Mouse (Mus musculus) lung, postnatal 36 days (tissue): ENCODE data around the gene Tnfaip6.
"Not testable (repeated sequence)": the region's sequence is repeated elsewhere in the genome, so short reads cannot be mapped to it uniquely, and the experiment has no call there.

ENCODE experiments used
- DNase-seq: peaks from one replicate; pipeline ENCODE4 v3.0.0; 2022; ENCODE audit warnings: mixed read lengths

Gene Tnfaip6

GRCm38 (mm10) chr2:52037882-52038281 is at the start of gene Tnfaip6:
Gene Tnfaip6, plus strand, starts transcription at chr2:52038009.
- peak; percentile 82 for DNase-seq

DNA sequence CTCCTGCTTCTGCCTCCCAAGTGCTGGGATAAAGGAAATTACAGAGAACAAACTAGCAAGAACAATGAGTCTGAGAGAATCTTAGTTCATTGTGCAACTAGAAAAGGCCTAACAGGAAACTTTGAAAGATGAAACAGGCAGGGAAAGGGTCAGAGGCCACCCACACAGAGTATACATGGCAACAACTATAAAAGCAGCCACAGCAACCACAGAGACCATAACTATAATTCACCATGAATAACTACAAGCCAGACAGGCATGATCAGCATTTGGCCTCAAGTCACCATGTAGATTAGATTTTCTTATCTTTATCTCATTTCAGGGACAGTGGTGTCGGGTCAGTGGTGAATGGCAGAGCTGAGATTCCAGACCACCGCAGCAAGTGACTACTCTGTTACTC is 48.2 kb upstream of the Tnfaip6 start:
- DNase-seq = no peak

- peak; percentile 16 for DNase-seq
Measured at GRCm38 (mm10) chr2:51991447-51991846, 46.4 kb upstream of the Tnfaip6 start.

GRCm38 (mm10) chr2:51999996-52000395 is 37.8 kb upstream of the Tnfaip6 start:
- no peak for DNase-seq

DNA sequence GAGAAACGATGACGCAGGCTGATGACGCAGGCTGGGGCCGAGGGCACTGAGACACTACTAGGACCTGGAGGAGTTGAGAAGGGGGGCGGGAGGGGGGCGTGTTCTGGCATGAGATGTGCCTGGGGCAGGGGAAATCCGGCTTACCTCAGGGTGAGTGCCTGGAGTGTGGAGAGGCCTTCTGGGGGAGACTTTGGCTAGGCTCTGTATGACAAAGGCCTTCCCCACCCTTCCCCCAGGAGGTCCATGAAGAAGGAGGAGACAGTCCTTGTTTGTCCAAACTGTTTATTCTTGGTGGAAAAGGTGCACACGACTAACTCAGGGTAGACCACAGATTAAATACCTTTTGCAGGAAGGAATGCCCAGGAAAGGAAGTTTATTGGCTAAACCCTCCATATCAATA is 36.3 kb upstream of the Tnfaip6 start:
- no peak for DNase-seq

- DNase-seq = not testable (repeated sequence)
Measured at GRCm38 (mm10) chr2:52002299-52002698, 35.5 kb upstream of the Tnfaip6 start.

- DNase-seq = peak; percentile 15
Measured at GRCm38 (mm10) chr2:52006380-52006779, 31.4 kb upstream of the Tnfaip6 start.

DNA sequence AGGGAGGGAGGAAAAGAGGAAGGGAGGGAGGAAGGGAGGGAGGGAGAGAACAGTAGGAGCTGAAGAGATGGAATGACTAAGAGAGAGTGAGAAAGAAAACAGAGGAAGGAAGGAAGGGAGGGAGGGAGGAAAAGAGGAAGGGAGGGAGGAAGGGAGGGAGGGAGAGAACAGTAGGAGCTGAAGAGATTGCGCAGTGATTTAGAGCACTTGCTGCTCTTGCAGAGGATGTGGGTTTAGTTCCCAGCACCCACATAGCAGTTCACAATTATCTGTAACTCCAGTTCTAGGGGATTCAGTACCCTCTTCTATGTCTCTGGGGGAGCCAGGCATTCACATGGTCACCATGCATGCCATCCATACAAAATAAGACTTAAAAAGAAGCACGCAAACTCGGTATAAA is 26.0 kb upstream of the Tnfaip6 start:
- DNase-seq = not testable (repeated sequence)

GRCm38 (mm10) chr2:52013306-52013820 is 24.4 kb upstream of the Tnfaip6 start:
- DNase-seq = no peak

DNA sequence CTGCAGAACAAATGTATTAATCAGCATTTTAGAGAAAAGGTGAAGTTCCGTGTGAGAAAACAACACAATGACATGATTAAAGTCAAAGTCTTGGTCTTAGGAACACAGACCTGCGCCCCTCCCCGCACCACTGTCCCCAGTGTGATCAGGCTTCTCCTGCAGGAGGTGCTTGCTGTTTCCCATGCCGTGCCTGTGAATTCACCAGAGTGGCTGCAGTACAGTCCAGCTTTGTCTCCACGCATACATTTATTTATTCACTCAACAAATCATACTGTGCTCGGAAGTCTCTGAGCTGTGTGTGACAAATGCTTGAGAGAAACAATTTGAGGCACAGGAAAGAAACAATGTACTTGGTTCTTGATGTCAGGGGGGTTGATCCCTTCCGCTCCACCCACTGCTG is 21.4 kb upstream of the Tnfaip6 start:
- DNase-seq = no peak

GRCm38 (mm10) chr2:52027061-52027460 is 10.7 kb upstream of the Tnfaip6 start:
- no peak for DNase-seq

DNA sequence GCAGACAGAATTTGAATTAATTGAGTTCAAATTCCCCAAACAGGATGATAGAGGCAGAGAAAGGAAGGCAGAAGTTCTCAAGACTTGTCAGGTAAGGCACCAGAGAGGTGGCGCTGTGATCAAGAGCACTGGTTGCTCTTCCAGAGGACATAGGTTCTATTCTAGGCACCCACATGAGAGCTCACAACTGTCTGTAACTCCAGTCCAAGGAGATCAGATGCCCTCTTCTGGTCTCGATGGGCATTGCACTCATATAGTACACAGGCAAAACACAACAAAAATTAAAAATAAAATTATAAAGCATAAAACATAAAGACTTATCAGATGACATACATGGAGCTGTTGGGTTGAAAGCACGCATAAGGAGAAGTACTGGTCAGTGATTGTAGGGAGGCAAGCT is 8.4 kb upstream of the Tnfaip6 start:
- DNase-seq = peak; percentile 17

- peak; percentile 21 for DNase-seq
Measured at GRCm38 (mm10) chr2:52031491-52031890, 6.3 kb upstream of the Tnfaip6 start.

GRCm38 (mm10) chr2:52034601-52035000 is 3.2 kb upstream of the Tnfaip6 start:
- no peak for DNase-seq

- DNase-seq = no peak
Measured at GRCm38 (mm10) chr2:52035144-52035543, 2.7 kb upstream of the Tnfaip6 start.

DNA sequence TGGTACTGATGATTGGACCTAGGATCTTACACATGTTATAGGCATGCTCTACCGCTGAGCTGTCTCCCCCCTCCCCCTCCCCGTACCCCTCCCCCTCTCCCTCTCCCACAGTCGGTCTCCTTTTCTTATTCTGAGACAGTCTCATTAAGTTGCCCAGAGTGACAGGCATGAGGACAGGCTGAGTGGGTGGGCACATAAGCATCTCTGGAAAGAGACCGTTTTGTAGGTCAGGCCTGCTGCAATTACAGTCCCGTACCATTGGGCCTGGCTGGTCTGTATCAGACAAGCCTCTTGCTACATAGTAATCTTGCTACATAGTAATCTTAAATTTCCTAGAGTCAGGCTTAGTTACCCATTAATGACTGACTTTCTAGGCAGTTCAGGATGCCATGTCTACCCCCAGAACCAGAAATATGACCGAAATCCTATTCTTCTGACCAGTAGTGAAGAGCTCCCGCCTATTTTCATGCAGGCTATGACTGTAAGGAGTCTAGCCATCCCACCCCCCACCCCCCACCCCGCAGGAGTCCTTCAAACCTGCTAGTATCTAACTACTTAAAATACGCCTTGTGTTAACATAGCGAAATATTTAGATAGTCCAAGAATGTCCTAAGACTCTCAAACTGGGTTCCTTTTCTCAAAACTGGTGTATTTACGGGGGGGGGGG is 747 bp upstream of the Tnfaip6 start:
- DNase-seq = no peak

DNA sequence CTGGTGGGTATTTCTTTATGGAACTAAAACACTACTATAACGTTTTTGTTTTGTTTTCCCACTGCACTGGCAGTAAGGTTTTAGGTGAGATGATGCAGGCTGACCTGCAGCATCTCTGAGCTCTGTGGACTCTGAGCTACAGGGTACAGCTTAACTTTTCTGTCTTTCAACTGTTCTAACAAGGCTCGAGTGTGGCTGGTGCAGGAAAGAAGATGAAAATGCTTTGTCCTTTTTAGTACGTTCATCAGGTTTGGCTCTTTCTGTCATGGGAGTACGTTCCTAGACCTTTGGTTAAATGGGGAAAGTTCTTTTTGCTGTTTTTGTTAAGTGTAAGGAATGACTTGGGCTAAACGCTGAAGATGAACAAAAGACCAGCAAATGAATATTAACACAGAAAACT is 749 bp downstream of the Tnfaip6 start:
- no peak for DNase-seq

DNA sequence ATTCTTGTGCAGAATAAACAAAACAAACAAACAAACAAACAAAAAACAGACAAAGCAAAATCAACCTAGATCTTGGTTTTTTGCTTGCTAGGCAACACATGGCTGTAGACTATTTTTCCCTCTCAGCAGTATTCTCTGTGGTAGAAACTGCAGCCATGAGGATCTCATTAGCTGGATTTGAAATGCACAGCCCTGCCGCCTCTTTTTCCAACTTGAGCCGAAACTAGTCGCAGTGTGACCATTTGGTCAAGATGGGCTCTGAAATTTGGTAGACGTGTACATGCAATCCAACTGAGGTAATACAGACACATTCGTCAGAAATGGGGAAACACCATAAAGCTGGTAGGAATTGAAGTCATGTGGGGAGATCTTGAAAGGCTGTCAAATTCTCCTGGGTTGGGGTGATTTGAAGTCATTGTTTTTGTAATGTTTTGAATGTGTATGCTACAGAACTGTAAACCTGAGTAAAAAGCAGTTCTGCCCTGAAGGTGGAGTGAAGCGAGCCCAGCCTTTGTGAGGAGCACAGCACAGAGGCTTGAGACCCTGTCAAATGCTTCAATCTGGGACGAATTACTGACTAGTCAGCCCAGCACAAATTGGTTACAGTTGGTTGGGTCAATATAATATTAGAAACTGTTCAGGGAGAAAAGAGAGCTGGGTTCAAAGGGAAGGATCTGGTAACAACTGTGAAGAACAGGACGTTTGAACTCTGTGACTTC is 1.4 kb downstream of the Tnfaip6 start:
- no peak for DNase-seq

- no peak for DNase-seq
Measured at GRCm38 (mm10) chr2:52042132-52042531, 4.3 kb downstream of the Tnfaip6 start.

GRCm38 (mm10) chr2:52042714-52043113 is 4.9 kb downstream of the Tnfaip6 start:
- peak; percentile 4 for DNase-seq

DNA sequence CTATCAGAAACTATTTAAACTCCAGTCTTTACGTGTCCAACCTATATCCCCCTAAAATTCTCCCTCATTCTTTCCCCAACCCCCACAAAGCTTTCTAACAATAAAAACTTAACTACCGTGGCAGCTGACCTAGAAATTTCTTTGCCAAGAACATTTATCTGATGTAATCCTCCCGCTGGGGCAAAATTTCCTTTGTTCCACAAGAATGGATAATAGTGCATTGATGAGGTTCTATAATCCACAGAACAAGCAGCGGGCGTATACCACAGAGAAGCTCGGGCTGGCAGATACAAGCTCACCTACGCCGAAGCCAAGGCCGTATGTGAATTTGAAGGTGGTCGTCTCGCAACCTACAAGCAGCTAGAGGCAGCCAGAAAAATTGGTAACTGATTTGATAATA is 5.7 kb downstream of the Tnfaip6 start:
- DNase-seq = no peak

DNA sequence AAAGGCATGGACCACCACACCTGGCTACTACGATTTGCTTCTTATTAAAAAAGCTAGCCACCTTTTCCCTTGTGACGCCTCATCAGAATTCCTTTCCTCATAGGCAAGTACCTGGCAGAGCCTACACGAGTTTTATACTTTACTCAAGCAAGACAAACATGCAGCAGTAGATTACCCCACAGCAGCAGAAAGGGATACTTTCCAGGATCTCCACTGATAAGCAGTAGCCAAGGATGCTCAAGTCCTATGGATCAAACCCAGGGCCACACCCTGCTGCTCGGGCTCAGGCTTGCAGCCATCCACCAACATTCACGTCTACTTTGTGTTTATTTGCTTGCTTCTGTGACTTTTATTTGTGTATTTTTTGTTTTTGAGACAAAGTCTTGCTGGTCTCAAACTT is 8.2 kb downstream of the Tnfaip6 start:
- DNase-seq = no peak

DNA sequence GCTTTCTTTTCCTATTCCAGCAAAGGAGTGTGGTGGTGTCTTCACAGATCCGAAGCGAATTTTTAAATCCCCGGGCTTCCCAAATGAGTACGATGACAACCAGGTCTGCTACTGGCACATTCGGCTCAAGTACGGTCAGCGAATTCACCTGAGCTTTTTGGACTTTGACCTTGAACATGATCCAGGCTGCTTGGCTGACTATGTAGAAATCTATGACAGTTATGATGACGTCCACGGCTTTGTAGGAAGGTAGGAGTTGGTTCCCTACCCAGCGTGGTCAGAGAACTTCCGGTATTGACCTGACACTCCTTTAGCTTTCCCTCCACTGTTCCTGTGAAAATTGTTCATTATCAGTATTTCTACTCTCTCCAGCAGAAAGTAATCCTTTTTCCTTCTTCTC is 13.0 kb downstream of the Tnfaip6 start:
- no peak for DNase-seq

DNA sequence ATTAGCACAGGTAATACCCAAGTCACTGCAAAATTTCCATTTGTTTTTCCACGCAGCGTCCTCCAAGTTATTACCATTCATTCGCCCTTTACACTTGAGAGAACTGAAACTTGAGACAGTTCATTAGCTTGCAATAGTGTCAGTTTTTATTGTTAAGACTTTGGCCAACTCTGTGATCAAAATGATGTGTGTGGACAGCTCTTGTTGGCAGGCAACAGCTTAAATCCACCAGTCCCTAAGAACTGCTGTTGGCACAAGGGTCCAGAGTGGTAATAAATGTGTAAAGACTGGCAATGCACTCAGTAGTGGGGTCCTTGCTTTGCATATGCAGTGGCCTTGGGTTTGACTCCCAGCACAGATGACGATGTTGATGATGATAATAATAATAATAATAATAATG is 14.5 kb downstream of the Tnfaip6 start:
- no peak for DNase-seq
